Mouse (Mus musculus) liver, embryonic 15.5 days (tissue): Measurements from ENCODE around the gene Tmem132b. TPM values are rescaled to one million over a fixed set of nuclear protein-coding genes. Genes with fewer than 3 reads are reported as not detected.

Source experiments
- ATAC-seq: fragments of 200-750 bp; cut with Nextera tagmentation; 2 replicates; pipeline ENCODE4 v1.8.0; 2017; ENCODE audit warnings: moderate number of reproducible peaks, mild to moderate bottlenecking, moderate library complexity; ENCODE audit not compliant: insufficient read depth
- H3K27ac ChIP-seq: fragments of 300-500 bp; sonication (generic); replicated peaks from 2 replicates; pipeline ENCODE4 v1.5.1; 2015; ENCODE audit warnings: mild to moderate bottlenecking, inconsistent platforms
- H3K27me3 ChIP-seq: fragments of 300-500 bp; sonication (generic); 2 replicates; pipeline ENCODE4 v1.6.1; 2015; ENCODE audit warnings: mild to moderate bottlenecking, inconsistent platforms
- H3K36me3 ChIP-seq: fragments of 300-500 bp; sonication (generic); replicated peaks from 2 replicates; pipeline ENCODE4 v1.6.1; 2015; ENCODE audit warnings: moderate library complexity, mild to moderate bottlenecking, inconsistent platforms
- H3K4me1 ChIP-seq: fragments of 300-500 bp; sonication (generic); replicated peaks from 2 replicates; pipeline ENCODE4 v1.6.1; 2015; ENCODE audit warnings: inconsistent platforms
- H3K4me2 ChIP-seq: fragments of 300-500 bp; sonication (generic); 2 replicates; pipeline ENCODE4 v1.6.1; 2015; ENCODE audit warnings: moderate library complexity, mild to moderate bottlenecking, inconsistent platforms
- H3K4me3 ChIP-seq: fragments of 300-500 bp; sonication (generic); replicated peaks from 2 replicates; pipeline ENCODE4 v1.5.1; 2015; ENCODE audit warnings: mild to moderate bottlenecking, inconsistent platforms
- H3K9ac ChIP-seq: fragments of 300-500 bp; sonication (generic); 2 replicates; pipeline ENCODE4 v1.6.1; 2015; ENCODE audit warnings: moderate library complexity, mild to moderate bottlenecking, inconsistent platforms
- H3K9me3 ChIP-seq: fragments of 300-500 bp; sonication (generic); replicated peaks from 2 replicates; pipeline ENCODE4 v1.6.1; 2016; ENCODE audit warnings: inconsistent platforms
- WGBS: fragments of 180-500 bp; shearing (Covaris S2); methylation state at CpG from one replicate; pipeline ENCODE4 v1.1.7; 2015; ENCODE audit warnings: mixed read lengths; ENCODE audit not compliant: insufficient replicate concordance; 5-methylcytosine and 5-hydroxymethylcytosine counted together
- polyA plus RNA-seq: library from polyadenylated mRNA; unstranded; fragments of >200 nt; fragmentation: Nextera tagmentation; extraction: Ambion mirVana; gene quantifications from 2 replicates; pipeline ENCODE4 v1.2.1, GENCODE M21; 2015

Gene Tmem132b
- polyA plus RNA-seq, 1 experiment from 2014 or later, result not detected

DNA sequence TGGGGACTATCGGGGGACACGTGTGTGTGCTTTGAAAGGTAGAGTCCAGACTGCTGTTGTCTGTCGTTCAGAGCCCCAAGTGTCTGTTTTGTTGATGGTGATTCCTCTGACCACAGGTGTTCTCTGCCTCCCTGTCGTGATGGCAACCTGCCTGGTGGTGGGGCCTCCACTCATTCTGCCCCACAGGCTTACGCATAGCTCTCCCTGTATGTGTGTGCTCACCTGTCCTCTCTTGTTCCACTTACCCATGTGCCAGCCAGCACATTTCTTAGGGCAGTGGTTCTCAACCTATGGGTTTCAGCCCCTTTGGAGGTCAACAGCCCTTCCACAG lies 38.5 kb upstream of the Tmem132b start:
- H3K36me3 ChIP-seq, result peaks cover 15% of the 10 kb centered on the region; the same call in 1 of the 2 replicates
- no peak overlapping the region for H3K4me3 ChIP-seq
- H3K4me1 ChIP-seq, result no peaks in the 10 kb centered on the region
- H3K9ac ChIP-seq, result no peak overlapping the region
- H3K27ac ChIP-seq, result no peak overlapping the region
- H3K9me3 ChIP-seq, result no peaks in the 10 kb centered on the region
- no peaks in the 10 kb centered on the region for H3K27me3 ChIP-seq
- no peak overlapping the region for H3K4me2 ChIP-seq
- 63% methylated on average over 5 of the region's 5 CpGs for WGBS
- ATAC-seq, result no peak

- no peak for ATAC-seq
- H3K36me3 ChIP-seq, result peaks cover 18% of the 10 kb centered on the region; the same call in 1 of the 2 replicates
- no peaks in the 10 kb centered on the region for H3K27me3 ChIP-seq
- 81% methylated on average over 10 of the region's 10 CpGs for WGBS
- H3K4me1 ChIP-seq, result 0 out of 2 replicates have a peak, but pooled peaks cover 3% of the 10 kb centered on the region
- no peaks in the 10 kb centered on the region for H3K9me3 ChIP-seq
- H3K27ac ChIP-seq, result no peak overlapping the region
- H3K4me2 ChIP-seq, result no peak overlapping the region
- no peak overlapping the region for H3K4me3 ChIP-seq
- H3K9ac ChIP-seq, result no peak overlapping the region
These were observed 35.9 kb upstream of the Tmem132b start for GRCm38 (mm10) chr5:125495655-125496054.

DNA sequence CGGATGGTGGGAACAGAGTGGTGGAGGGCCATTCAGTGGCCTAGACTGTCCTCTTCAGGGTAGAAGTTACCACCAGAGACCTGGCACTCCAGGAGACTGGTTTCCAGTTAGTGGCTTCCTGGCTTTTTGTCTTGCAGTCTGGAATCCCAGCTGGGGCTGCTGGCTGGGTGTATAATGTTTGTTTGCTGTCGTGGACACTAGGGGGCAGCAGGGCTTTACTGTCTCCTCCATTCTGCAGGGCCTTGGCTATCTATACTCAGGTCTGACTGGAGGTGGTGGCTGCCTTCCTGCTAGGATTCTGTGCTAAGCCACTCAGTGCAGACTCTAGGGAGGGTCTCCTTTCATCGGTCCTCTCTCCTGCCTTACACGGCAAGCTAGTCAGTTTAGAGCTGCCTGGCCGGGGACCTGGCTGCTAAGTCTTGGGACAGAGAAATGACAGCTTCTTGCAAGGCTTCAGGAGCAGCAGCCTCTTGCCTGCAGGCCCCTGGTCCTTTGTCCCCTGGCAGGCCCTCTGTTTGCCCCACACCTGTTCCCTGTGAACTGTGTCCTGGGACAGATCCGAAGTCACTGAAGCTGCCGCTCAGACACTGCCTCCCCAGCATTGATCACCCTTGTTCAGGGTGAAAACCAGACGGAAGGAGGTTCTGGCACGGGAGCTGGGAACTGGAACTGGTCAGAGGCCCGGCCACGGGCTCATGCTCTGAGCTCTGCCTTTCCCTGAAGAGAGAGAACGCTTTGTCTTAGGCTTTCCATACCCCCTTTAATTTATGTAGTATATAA lies 33.6 kb upstream of the Tmem132b start:
- H3K27me3 ChIP-seq, result no peaks in the 10 kb centered on the region
- 0 out of 2 replicates have a peak, but pooled peaks cover 9% of the 10 kb centered on the region for H3K36me3 ChIP-seq
- no peak overlapping the region for H3K4me2 ChIP-seq
- 62% methylated on average over 12 of the region's 12 CpGs for WGBS
- H3K4me1 ChIP-seq, result 0 out of 2 replicates have a peak, but pooled peaks cover 4% of the 10 kb centered on the region
- no peak overlapping the region for H3K27ac ChIP-seq
- H3K4me3 ChIP-seq, result no peak overlapping the region
- H3K9ac ChIP-seq, result no peak overlapping the region
- ATAC-seq, result no peak
- no peaks in the 10 kb centered on the region for H3K9me3 ChIP-seq

GRCm38 (mm10) chr5:125501505-125501904 lies 30.1 kb upstream of the Tmem132b start:
- no peak overlapping the region for H3K9ac ChIP-seq
- H3K9me3 ChIP-seq, result no peaks in the 10 kb centered on the region
- peaks cover 32% of the 10 kb centered on the region for H3K36me3 ChIP-seq
- no peak overlapping the region for H3K4me2 ChIP-seq
- H3K27me3 ChIP-seq, result no peaks in the 10 kb centered on the region
- no peak for ATAC-seq
- H3K4me1 ChIP-seq, result peaks cover 12% of the 10 kb centered on the region; the same call in 1 of the 2 replicates
- H3K27ac ChIP-seq, result no peak overlapping the region
- no peak overlapping the region for H3K4me3 ChIP-seq
- WGBS, result 63% methylated on average over 6 of the region's 6 CpGs

DNA sequence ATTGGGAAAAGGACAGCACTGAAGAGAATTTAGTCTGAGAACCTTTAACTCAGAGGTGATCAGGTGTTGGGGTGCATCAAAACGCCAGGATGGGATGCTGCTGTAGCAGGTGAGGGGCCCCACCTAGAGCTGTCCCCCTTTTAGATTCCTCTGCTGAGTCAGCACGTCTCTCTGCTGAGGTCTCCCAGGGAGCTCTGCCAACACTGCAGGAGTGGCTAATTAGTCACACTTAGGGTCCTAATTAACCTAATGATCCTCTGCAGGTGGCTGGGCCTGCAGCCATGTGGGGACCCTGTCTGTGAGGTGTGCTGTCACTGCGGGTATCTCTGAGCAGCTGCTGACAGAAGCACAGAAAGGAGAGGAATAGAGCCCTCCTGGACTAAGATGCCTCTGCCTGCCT lies 29.4 kb upstream of the Tmem132b start:
- no peak overlapping the region for H3K4me2 ChIP-seq
- no peak overlapping the region for H3K4me3 ChIP-seq
- WGBS, result 48% methylated on average over 3 of the region's 3 CpGs
- H3K27me3 ChIP-seq, result no peaks in the 10 kb centered on the region
- no peak overlapping the region for H3K27ac ChIP-seq
- peaks cover 12% of the 10 kb centered on the region; the same call in 1 of the 2 replicates for H3K4me1 ChIP-seq
- no peak overlapping the region for H3K9ac ChIP-seq
- no peak for ATAC-seq
- H3K9me3 ChIP-seq, result no peaks in the 10 kb centered on the region
- peaks cover 36% of the 10 kb centered on the region for H3K36me3 ChIP-seq

- H3K36me3 ChIP-seq, result peaks cover 45% of the 10 kb centered on the region
- no peaks in the 10 kb centered on the region for H3K9me3 ChIP-seq
- no peak overlapping the region for H3K4me3 ChIP-seq
- 45% methylated on average over 6 of the region's 6 CpGs for WGBS
- no peak for ATAC-seq
- H3K9ac ChIP-seq, result no peak overlapping the region
- H3K4me1 ChIP-seq, result peaks cover 12% of the 10 kb centered on the region; the same call in 1 of the 2 replicates
- no peak overlapping the region for H3K4me2 ChIP-seq
- no peak overlapping the region for H3K27ac ChIP-seq
- no peaks in the 10 kb centered on the region for H3K27me3 ChIP-seq
These were observed 27.9 kb upstream of the Tmem132b start for GRCm38 (mm10) chr5:125503628-125504027.

GRCm38 (mm10) chr5:125504692-125505091 lies 26.9 kb upstream of the Tmem132b start:
- ATAC-seq, result no peak
- Histone ChIP-seq H3K9ac (no peak overlapping the region), H3K27me3 (no peaks in the 10 kb centered on the region), H3K4me3 (no peak overlapping the region), H3K4me2 (no peak overlapping the region), H3K27ac (no peak overlapping the region), H3K36me3 (peaks cover 55% of the 10 kb centered on the region), H3K4me1 (peaks cover 10% of the 10 kb centered on the region; the same call in 1 of the 2 replicates), H3K9me3 (no peaks in the 10 kb centered on the region)
- 70% methylated on average over 11 of the region's 11 CpGs for WGBS

- ATAC-seq, result no peak
- peaks cover 10% of the 10 kb centered on the region; the same call in 1 of the 2 replicates for H3K4me1 ChIP-seq
- WGBS, result 86% methylated on average over 15 of the region's 15 CpGs
- H3K4me2 ChIP-seq, result no peak overlapping the region
- H3K36me3 ChIP-seq, result peaks cover 54% of the 10 kb centered on the region
- no peak overlapping the region for H3K27ac ChIP-seq
- H3K9me3 ChIP-seq, result no peaks in the 10 kb centered on the region
- H3K27me3 ChIP-seq, result no peaks in the 10 kb centered on the region
- no peak overlapping the region for H3K4me3 ChIP-seq
- no peak overlapping the region for H3K9ac ChIP-seq
These were observed 25.6 kb upstream of the Tmem132b start for GRCm38 (mm10) chr5:125505968-125506367.

- 85% methylated on average over 9 of the region's 9 CpGs for WGBS
- no peaks in the 10 kb centered on the region for H3K9me3 ChIP-seq
- ATAC-seq, result no peak
- no peaks in the 10 kb centered on the region for H3K27me3 ChIP-seq
- no peak overlapping the region for H3K27ac ChIP-seq
- no peak overlapping the region for H3K9ac ChIP-seq
- H3K4me3 ChIP-seq, result no peak overlapping the region
- peaks cover 62% of the 10 kb centered on the region for H3K36me3 ChIP-seq
- peaks cover 10% of the 10 kb centered on the region; the same call in 1 of the 2 replicates for H3K4me1 ChIP-seq
- no peak overlapping the region for H3K4me2 ChIP-seq
These were observed 24.0 kb upstream of the Tmem132b start for GRCm38 (mm10) chr5:125507582-125507981.

- no peak overlapping the region for H3K27ac ChIP-seq
- H3K4me1 ChIP-seq, result peaks cover 8% of the 10 kb centered on the region; the same call in 1 of the 2 replicates
- H3K36me3 ChIP-seq, result peaks cover 67% of the 10 kb centered on the region
- no peak for ATAC-seq
- no peak overlapping the region for H3K9ac ChIP-seq
- no peaks in the 10 kb centered on the region for H3K27me3 ChIP-seq
- no peak overlapping the region for H3K4me2 ChIP-seq
- no peak overlapping the region for H3K4me3 ChIP-seq
- 82% methylated on average over 10 of the region's 10 CpGs for WGBS
- H3K9me3 ChIP-seq, result no peaks in the 10 kb centered on the region
These were observed 23.6 kb upstream of the Tmem132b start for GRCm38 (mm10) chr5:125508006-125508405.

DNA sequence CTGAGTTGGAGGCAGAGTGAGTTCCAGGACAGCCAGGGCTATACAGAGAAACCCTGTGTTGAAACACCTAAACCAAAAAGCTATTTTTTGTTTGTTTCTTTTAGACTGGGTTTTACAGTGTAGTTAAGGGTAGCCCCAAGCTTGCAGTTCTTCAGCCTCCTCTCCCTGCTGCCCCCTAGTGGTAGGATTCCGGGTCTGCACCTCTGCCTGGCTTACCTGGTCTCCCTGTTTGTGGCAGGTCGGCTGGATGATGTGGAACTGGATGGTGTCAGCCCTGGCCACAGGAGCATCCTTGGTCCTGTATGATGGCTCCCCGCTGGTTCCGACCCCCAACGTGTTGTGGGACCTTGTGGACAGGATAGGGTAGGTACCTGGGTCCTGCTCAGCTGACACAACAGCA lies 22.0 kb upstream of the Tmem132b start:
- Histone ChIP-seq H3K9ac (no peak overlapping the region), H3K27ac (no peak overlapping the region), H3K4me2 (no peak overlapping the region), H3K4me3 (no peak overlapping the region), H3K36me3 (peaks cover 73% of the 10 kb centered on the region), H3K9me3 (no peaks in the 10 kb centered on the region), H3K4me1 (no peaks in the 10 kb centered on the region), H3K27me3 (no peaks in the 10 kb centered on the region)
- ATAC-seq, result peak; percentile 22; the same call in 1 of the 2 replicates
- WGBS, result 37% methylated on average over 5 of the region's 5 CpGs
